Mouse (Mus musculus) retina, postnatal 1 day (tissue): Measurements from ENCODE around the gene Lypd1.

ENCODE experiments used
- DNase-seq: peaks from one replicate; pipeline ENCODE4 v3.0.0-alpha.2; 2012

Gene Lypd1

DNA sequence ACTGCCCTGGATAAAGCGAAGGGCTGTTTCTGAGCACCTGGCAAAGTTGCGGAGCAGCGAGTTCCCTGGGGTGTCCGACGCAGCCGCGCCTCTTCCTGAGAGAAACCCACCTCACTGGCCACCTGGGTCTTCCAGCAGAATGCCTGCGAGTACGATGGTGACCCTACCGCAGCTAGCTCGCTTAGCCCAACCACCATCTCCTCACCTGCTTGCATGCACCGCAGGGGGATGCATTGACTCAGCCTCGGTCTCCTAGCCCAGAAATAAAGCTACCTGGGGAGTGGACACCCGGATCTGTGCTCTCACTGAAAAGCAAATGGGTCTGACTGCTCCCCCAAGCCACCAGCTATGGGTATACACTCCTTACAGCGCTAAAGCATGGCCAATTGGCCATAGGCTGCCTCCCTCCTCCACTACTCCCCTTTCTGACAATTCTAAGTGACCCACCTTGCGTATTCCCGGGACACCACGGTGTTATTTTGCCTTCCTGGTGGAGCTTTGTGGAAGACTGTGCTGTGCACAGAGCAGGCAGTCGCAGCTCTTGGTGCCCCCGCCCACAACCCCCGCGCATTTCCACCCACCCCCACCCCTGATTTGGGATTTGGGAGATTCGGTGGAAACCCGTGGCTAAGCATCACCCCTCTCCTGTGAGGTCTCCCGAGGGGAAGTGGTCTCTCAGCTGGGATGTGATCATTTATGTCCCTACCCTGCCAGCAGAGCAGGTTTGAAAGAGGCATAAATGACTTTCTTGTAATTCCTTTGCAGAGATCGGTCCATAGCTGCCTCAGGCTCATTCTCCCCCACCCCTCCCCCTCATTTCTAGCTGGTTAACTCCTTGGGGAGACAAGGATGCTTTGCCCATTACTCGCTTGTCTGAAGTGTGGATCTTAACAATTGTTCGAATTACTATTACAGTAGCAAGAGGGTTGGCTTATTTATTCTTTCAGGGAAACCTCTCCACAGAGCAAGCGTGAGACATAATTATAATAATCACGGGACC, at the start of gene Lypd1:
Gene Lypd1 (minus strand): TSS at position 501 of the 1,000 bp plus-strand sequence.
- DNase-seq: peak; percentile 47

DNA sequence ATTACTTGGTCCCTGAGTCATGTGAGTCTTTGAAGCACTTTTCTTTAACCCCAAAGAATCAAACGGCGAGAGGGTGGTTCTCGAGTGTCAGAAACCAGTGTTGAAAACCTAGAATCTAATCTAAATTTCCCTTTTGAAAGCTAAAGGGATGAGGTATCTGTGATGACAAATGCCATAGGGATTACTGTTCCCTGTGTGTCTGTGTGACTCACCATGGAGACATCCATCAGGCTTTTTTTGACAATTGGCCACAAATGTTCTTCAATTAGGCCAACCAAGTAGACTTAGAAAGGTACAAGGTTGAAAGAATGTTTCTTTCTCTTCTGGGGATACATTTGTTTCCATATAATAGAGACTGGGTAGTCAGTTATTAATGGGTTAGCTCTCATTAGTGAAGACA, 38.1 kb upstream of the Lypd1 start:
- DNase-seq: no peak

DNA sequence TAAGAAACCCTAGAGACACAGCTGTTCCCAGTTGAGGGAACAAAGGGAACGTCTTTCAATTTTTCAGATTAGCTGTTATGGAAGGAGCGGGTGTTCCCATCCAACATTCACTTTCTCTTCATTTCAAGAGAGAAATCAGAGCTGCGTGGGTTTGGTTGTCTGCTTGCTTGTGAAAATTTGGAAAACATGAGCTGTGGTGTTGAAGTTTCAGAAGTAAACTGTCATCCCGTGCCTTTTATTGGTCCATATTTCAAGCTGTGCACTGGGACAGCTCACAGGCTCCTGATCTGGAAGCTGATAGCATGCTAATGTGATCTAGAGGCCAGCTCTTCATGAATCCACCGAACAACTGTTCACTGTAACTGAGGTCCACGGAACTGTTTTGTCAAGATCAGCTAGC, 36.2 kb upstream of the Lypd1 start:
- DNase-seq: no peak

DNA sequence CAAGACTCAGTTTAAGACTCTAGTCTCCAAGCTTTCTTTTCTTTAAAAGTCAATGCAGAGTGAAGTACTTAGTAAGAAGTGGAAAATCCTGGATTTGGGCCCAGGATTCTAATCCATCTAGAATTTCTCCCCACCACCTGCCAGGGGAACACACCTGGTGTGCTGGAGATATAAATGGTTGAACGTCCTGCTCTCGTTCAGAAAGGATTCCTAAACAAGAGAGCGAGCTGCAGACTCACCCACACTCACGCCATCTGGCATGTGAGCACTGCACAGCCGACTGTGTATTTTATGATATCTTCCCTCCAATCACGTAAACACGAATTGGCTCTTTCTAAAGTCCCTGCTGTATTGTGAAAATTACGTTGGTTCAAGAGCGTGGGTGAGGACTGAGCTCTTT, 32.2 kb upstream of the Lypd1 start:
- DNase-seq: no peak

DNA sequence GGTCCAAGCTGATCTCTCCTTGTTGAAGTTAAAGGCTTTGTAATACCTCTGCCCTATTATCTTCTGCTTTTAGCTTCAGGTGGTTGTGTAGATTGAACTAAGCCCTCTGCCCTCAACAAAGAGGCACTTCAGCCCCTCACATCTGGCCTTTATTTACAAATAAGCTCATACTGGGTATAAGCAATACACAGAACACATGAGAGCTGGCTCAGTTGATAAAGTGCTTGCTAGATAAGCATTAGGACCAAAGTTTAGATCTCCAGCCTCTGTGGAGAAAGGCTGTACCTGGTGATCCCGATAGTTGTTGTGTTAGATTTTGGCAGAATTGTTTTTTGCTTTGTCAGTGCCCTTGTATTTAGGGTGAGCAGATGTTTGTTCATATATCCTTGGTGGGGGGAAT, 30.4 kb upstream of the Lypd1 start:
- DNase-seq: no peak

GRCm38 (mm10) chr1:125925486-125925885, 12.6 kb upstream of the Lypd1 start:
- DNase-seq: no peak

- DNase-seq: no peak
Observed at GRCm38 (mm10) chr1:125923062-125923461, 10.2 kb upstream of the Lypd1 start.

GRCm38 (mm10) chr1:125920696-125921095, 7.8 kb upstream of the Lypd1 start:
- no peak for DNase-seq

GRCm38 (mm10) chr1:125911901-125912445, 928 bp downstream of the Lypd1 start:
- DNase-seq: peak; percentile 62

DNA sequence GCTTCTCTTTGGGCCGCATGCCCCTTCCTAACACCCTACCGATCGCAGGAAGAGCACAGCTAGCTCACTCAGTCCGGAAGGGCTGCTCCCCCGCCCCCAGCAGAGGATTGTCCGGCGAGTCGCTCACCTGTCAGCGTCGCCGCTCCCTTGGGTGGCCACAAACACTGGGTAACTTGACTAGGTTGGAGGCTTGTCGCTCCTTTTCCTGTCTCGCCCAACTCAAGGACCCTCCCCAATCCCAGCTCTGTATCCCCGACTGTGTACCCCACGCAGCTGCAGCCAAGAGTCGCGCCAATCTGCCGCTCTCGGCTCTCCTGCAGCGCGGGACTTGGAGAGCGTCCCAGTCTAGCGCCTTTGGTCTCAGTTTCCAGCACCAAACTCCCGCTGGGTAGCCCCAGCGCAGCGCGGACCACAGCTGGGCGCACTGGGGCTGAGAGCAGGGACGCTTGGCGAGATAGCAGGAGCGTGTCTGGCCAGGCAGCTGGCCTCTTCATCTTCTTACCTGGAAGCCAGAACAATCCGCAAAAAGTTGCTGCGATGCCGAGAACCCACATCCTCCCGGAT, 1.5 kb downstream of the Lypd1 start:
- peak; percentile 63 for DNase-seq

DNA sequence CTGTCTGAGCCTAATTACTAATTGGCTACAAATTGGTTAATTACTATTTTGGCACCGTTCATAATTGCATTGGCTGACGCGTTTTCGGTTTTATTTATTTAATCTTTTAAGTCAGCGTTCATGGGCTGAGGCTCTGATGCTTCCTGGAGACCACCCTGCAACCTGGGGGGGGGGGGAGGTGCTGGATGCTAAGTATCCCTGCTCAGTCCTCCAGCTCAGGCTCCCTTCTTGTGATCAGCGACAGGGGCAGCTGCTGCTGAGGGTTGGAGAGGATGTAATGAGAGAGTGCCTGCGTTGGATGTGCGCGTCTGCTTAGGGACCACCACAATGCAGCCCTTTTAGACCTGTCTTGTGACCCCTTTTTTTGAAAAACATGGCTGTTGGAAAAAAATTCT, 2.0 kb downstream of the Lypd1 start:
- peak; percentile 63 for DNase-seq

GRCm38 (mm10) chr1:125910211-125910870, 2.6 kb downstream of the Lypd1 start:
- no peak for DNase-seq

GRCm38 (mm10) chr1:125893158-125893557, 19.7 kb downstream of the Lypd1 start:
- DNase-seq: no peak

GRCm38 (mm10) chr1:125870056-125870455, 42.8 kb downstream of the Lypd1 start:
- no peak for DNase-seq

DNA sequence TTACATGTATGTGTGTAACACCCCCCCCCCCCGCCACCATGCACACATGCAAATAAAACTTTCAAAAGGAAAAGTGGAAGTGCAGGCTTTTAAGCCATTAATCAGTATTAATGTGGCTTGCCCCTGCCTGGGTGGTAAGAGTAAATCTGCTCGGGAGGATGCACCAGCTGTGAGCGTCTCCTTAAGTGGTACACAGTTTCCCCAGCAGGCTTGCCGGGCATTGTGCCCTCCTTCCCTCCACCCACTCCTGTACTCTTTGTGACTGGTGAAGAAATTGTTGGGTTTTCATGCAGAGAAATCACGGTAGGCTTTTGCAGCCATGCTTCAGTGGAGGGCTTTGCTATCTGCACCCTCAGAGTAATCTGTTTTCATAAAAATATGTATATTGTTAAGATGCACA, 54.3 kb downstream of the Lypd1 start:
- no peak for DNase-seq

DNA sequence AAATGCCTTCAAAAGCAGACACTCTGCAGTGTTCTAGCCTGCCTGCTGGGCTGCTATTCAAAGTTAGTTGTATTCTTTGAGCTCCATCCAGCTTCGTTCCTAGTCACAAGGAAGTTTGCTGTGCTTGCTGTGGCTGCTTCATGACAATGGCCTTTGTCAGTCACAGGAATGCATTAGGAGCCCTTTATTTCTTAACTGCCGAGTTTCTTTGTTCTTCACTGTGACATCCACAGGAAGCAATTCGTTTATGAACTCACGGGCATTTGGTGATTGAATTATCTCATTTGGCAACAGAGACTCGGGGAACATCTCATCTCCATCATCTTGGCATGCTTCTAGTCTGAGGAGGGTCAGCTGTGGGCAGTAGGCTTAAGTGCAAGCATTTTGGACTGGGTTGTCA, 58.3 kb downstream of the Lypd1 start:
- DNase-seq: peak; percentile 68

DNA sequence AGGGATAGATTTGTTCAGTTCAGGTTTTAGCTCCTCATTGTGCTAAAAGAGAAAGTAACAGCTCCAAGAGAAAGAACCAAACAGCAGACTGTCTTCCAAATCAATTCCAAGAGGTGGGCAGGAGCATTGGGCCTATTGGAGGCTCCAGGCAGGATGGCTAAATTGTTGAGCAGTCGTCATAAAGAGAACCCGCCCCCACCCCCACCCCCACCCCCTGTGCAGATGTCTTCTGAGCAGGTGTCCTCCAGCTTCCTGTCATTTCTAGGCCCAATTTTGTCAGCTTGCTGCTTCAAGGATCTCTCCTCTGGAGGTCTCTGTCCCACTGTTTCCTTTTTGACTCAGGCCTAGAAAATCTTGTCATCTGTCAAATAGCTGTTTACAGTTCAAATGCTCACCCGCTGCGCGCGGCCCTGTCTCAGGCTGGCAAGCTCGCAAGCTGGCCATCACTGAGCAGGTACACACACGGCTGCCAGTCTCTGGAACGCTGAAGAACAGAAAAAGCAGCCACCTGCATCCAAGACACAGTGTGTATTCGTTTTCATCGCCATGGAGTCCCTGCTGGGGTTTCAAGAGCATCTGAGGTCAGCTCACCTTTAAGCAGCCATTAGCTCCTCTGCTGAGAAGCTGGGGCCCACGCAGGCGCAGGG, 73.0 kb downstream of the Lypd1 start:
- peak; percentile 18 for DNase-seq

- no peak for DNase-seq
Observed at GRCm38 (mm10) chr1:125837507-125837906, 75.4 kb downstream of the Lypd1 start.

DNA sequence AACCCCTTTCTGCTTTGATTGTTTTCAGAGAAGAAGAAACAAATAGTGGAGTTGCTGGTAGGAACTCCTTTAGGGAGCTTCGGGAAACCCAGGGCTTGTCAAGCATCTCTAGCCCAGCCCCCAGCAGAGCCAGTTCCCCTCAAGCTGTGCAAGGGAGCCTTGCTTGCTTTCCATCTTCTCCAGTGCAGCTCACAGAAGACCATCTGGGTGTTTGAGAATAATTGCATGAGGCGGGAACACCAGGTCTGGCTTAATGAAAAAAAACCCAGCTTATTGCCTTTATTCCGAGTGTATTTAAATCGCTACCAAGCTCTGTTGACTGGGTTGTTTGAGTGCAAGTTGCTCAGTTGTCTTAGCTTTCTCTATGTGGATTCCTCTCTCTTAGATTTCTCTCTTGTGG, 89.3 kb downstream of the Lypd1 start:
- DNase-seq: no peak

DNA sequence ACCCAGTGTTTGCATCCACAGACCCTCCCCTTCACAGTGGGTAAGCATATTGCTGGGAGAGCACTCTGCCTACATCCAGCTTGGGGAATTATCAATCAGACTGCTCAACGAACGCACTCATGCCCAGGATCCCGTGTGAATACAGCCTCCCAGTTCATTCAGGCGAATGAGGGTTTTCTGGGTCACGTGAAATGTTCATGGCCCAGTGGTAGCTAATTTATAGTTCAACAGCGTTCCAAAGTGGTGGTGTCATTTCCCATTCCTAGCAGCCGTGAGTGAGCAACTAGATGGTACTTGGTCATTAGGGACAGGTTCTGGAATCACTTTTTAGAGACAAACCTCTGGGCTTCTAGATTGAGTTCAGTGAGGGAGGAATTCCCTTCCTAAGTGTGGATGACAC, 91.8 kb downstream of the Lypd1 start:
- peak; percentile 65 for DNase-seq
